Mouse (Mus musculus) CH12.LX (cell line): Measurements from ENCODE around the gene Krtap4-8. TPM values are rescaled to one million over a fixed set of nuclear protein-coding genes. Genes with fewer than 3 reads are reported as not detected.
"Not testable (repeated sequence)": the region's sequence is repeated elsewhere in the genome, so short reads cannot be mapped to it uniquely, and the experiment has no call there.

Experiments
- DNase-seq: peaks from one replicate; pipeline ENCODE4 v3.0.0-alpha.2; 2013; ENCODE audit errors: extremely low read depth
- H3K27ac ChIP-seq: 2 replicates; pipeline ENCODE4 v1.5.1; 2012; ENCODE audit warnings: low read depth, mild to moderate bottlenecking, control low read depth, moderate library complexity; ENCODE audit not compliant: insufficient read depth
- H3K27me3 ChIP-seq: replicated peaks from 2 replicates; pipeline ENCODE3; 2012; ENCODE audit warnings: inconsistent platforms
- H3K36me3 ChIP-seq, 2 experiments: replicated peaks in 1 of 2; 2 replicates each; pipeline versions ENCODE3 to v1.6.1; 2012; ENCODE audit warnings: inconsistent platforms in 1 of 2, low read length in 1 of 2, mild to moderate bottlenecking in 1 of 2, mixed read lengths in 1 of 2, moderate library complexity in 1 of 2; ENCODE audit not compliant: control insufficient read depth in 1 of 2, insufficient read depth in 1 of 2
- H3K4me1 ChIP-seq, 2 experiments: 2 replicates each; pipeline ENCODE4 v1.6.1; 2012; ENCODE audit warnings: inconsistent platforms in 1 of 2, moderate library complexity in 1 of 2; ENCODE audit not compliant: insufficient read depth in 2 of 2, control insufficient read depth in 1 of 2
- H3K4me2 ChIP-seq: 2 replicates; pipeline ENCODE4 v1.6.1; 2012; ENCODE audit warnings: low read depth, mild to moderate bottlenecking, control low read depth; ENCODE audit not compliant: poor library complexity, insufficient read depth, severe bottlenecking
- H3K4me3 ChIP-seq, 3 experiments: fragments of 150-350 bp in 1 of 3; sonication (generic) in 1 of 3; replicated peaks in 1 of 3; 2 replicates each; pipeline versions ENCODE3 to v1.5.1; 2011 to 2012; ENCODE audit warnings: low read depth in 2 of 3, low read length in 2 of 3, mild to moderate bottlenecking in 2 of 3, moderate library complexity in 2 of 3, control low read depth in 1 of 3, improper control_type of control experiment in 1 of 3, inconsistent platforms in 1 of 3, mixed read lengths in 1 of 3; ENCODE audit not compliant: poor library complexity in 1 of 3
- H3K79me2 ChIP-seq: replicated peaks from 2 replicates; pipeline ENCODE4 v1.6.1; 2012; ENCODE audit warnings: mild to moderate bottlenecking, moderate library complexity; ENCODE audit not compliant: control insufficient read depth, poor library complexity, insufficient read depth, severe bottlenecking; ENCODE audit errors: extremely low read depth
- H3K9ac ChIP-seq: 2 replicates; pipeline ENCODE4 v1.6.1; 2012; ENCODE audit warnings: low read depth, mild to moderate bottlenecking, control low read depth, moderate library complexity; ENCODE audit not compliant: insufficient read depth
- H3K9me3 ChIP-seq: replicated peaks from 2 replicates; pipeline ENCODE3; 2012; ENCODE audit warnings: low read length, inconsistent platforms, mixed read lengths
- CHD2 ChIP-seq: IDR thresholded peaks from 2 replicates; pipeline ENCODE4 v1.6.1; 2011; ENCODE audit warnings: low read length, improper control_type of control experiment
- ELF1 ChIP-seq: IDR thresholded peaks from 2 replicates; pipeline ENCODE4 v1.6.1; 2014; ENCODE audit warnings: low read depth, mild to moderate bottlenecking, inconsistent platforms, low read length, improper control_type of control experiment
- IRF4 ChIP-seq: IDR thresholded peaks from 2 replicates; pipeline ENCODE4 v1.6.1; 2014; ENCODE audit warnings: low read depth, mild to moderate bottlenecking, inconsistent platforms, low read length, improper control_type of control experiment
- MAX ChIP-seq: IDR thresholded peaks from 2 replicates; pipeline ENCODE4 v1.6.1; 2011; ENCODE audit warnings: low read length, improper control_type of control experiment
- MEF2A ChIP-seq: IDR thresholded peaks from 2 replicates; pipeline ENCODE4 v1.6.1; 2014; ENCODE audit warnings: low read depth, mild to moderate bottlenecking, inconsistent platforms, low read length, improper control_type of control experiment, borderline replicate concordance
- NRF1 ChIP-seq: IDR thresholded peaks from 2 replicates; pipeline ENCODE4 v1.6.1; 2014; ENCODE audit warnings: low read depth, mild to moderate bottlenecking, inconsistent platforms, low read length, improper control_type of control experiment, moderate library complexity
- UBTF ChIP-seq: IDR thresholded peaks from 2 replicates; pipeline ENCODE4 v1.6.1; 2012; ENCODE audit warnings: low read depth, mild to moderate bottlenecking, inconsistent platforms, low read length, improper control_type of control experiment, moderate library complexity
- USF1 ChIP-seq: IDR thresholded peaks from 2 replicates; pipeline ENCODE4 v1.6.1; 2014; ENCODE audit warnings: low read depth, mild to moderate bottlenecking, inconsistent platforms, low read length, improper control_type of control experiment
- dilution Hi-C: fragments of 300-500 bp; cut with MboI; formaldehyde crosslinking; loops from 2 replicates; pipeline ENCODE4 v1.14.3; 2020; ENCODE audit warnings: low sequenced_read_pairs; ENCODE audit not compliant: extremely low pct_unique_long_range_greater_than_20kb, extremely low pct_ligation_motif_present
- in situ Hi-C: fragments of 300-500 bp; cut with MboI; formaldehyde crosslinking; loops from 3 replicates; pipeline ENCODE4 v1.14.3; 2019; ENCODE audit warnings: low sequenced_read_pairs, low pct_ligation_motif_present, low pct_unique_long_range_greater_than_20kb, mixed read lengths
- polyA plus RNA-seq: library from polyadenylated mRNA; unstranded; fragments of >175 nt; gene quantifications from 2 replicates; pipeline ENCODE4 v1.2.1, GENCODE M21; 2012; ENCODE audit warnings: low read depth; ENCODE audit not compliant: insufficient read length
- total RNA-seq, 2 experiments: library from RNA; depleted of rRNA; stranded (reverse); fragments of 300-350 nt in 1 of 2; fragments of >200 nt in 1 of 2; gene quantifications; 2 replicates each; pipeline ENCODE4 v1.2.3; 2012 to 2014

Gene Krtap4-8
- total RNA-seq (2012; rRNA removed) (not detected in 2 replicates), total RNA-seq (2014; rRNA removed) (not detected in 2 replicates), polyA plus RNA-seq (not detected in 2 replicates)

GRCm38 (mm10) chr11:99780604-99781003 is at the start of gene Krtap4-8:
Gene Krtap4-8, minus strand, starts transcription at chr11:99780704.
- in situ Hi-C loops (no loop called here), dilution Hi-C loops (no loop called here)
- Histone ChIP-seq H3K4me1 (no peaks in the 10 kb centered on the region), H3K4me2 (no peak within 1 kb of the TSS), H3K27me3 (peaks cover 64% of the 10 kb centered on the region), H3K9ac (no peak within 1 kb of the TSS), H3K36me3 (no peaks in the 10 kb centered on the region), H3K9me3 (no peaks in the 10 kb centered on the region), H3K79me2 (no peaks in the 10 kb centered on the region), H3K27ac (no peak within 1 kb of the TSS), H3K4me3 (no peak within 1 kb of the TSS)
- DNase-seq, result no peak
- TF ChIP-seq CHD2 (no peak), MEF2A (no peak), UBTF (no peak), NRF1 (no peak), IRF4 (no peak), ELF1 (no peak), MAX (no peak), USF1 (no peak)

GRCm38 (mm10) chr11:99815566-99815965 is 35.1 kb upstream of the Krtap4-8 start, which contains the start of gene Gm11564:
Gene Gm11564, minus strand, starts transcription at chr11:99815666.
- in situ Hi-C loops, DNase-seq, dilution Hi-C loops: not testable (repeated sequence)

GRCm38 (mm10) chr11:99809792-99810191 is 29.3 kb upstream of the Krtap4-8 start, which contains the start of gene Krtap4-13:
Gene Krtap4-13, minus strand, starts transcription at chr11:99809892.
- H3K9ac ChIP-seq, H3K4me3 ChIP-seq, H3K4me2 ChIP-seq, H3K79me2 ChIP-seq, H3K4me1 ChIP-seq, dilution Hi-C loops, in situ Hi-C loops, H3K36me3 ChIP-seq, DNase-seq, H3K27ac ChIP-seq, H3K9me3 ChIP-seq: not testable (repeated sequence)
- peaks cover 39% of the 10 kb centered on the region for H3K27me3 ChIP-seq

More at GRCm38 (mm10) chr11:99815566-99815965, 35.1 kb upstream of the Krtap4-8 start, which contains the start of gene Gm11564:
- H3K9ac ChIP-seq, H3K27ac ChIP-seq, H3K4me1 ChIP-seq, H3K79me2 ChIP-seq, H3K4me2 ChIP-seq, H3K9me3 ChIP-seq, H3K4me3 ChIP-seq, H3K36me3 ChIP-seq: not testable (repeated sequence)
- peaks cover 90% of the 10 kb centered on the region for H3K27me3 ChIP-seq

- in situ Hi-C loops, H3K4me1 ChIP-seq, H3K27ac ChIP-seq, H3K79me2 ChIP-seq, DNase-seq, H3K27me3 ChIP-seq, H3K4me2 ChIP-seq, dilution Hi-C loops, H3K36me3 ChIP-seq, H3K9me3 ChIP-seq, H3K4me3 ChIP-seq, H3K9ac ChIP-seq: not testable (repeated sequence)
Observed at GRCm38 (mm10) chr11:99804346-99804745, 23.8 kb upstream of the Krtap4-8 start, which contains the start of gene Gm11554. Gene Gm11554, minus strand, starts transcription at chr11:99804446.

GRCm38 (mm10) chr11:99798832-99799231 is 18.3 kb upstream of the Krtap4-8 start, which contains the start of gene Gm11569:
Gene Gm11569, minus strand, starts transcription at chr11:99798932.
- H3K9ac ChIP-seq, H3K4me1 ChIP-seq, H3K4me3 ChIP-seq, H3K36me3 ChIP-seq, H3K79me2 ChIP-seq, in situ Hi-C loops, dilution Hi-C loops, DNase-seq, H3K9me3 ChIP-seq, H3K4me2 ChIP-seq, H3K27ac ChIP-seq: not testable (repeated sequence)
- peaks cover 21% of the 10 kb centered on the region for H3K27me3 ChIP-seq
